Mouse (Mus musculus): Measurements from ENCODE around the gene Lins1. TPM values are rescaled to one million over a fixed set of nuclear protein-coding genes. Genes with fewer than 3 reads are reported as not detected.

Gene Lins1
- polyA plus RNA-seq, 1 experiment: 9.6 TPM

DNA sequence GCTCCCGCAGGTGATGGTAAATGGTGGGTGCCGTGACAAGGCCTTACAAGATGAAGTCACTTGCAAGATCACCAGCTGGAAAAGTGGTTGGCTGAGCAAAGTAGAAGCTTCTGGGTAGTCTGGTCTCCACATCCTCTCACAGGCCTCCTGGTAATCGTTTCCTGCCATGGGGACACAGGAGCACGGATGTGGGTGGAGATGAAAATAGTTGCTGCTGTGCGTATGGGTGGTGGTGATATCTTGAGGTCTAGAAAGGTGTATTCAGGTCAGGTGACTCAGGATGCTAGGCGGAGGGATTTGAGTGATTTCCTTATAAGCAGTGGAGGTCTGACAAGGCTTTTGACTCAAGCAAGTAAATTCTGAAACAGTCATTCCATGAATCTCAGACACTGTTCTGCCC is 35.3 kb downstream of the Lins1 start:
- no peak overlapping the region for H3K4me3 ChIP-seq (ENCODE audit: control insufficient read depth, low read depth, low read length)
- H3K27ac ChIP-seq (ENCODE audit: control insufficient read depth, insufficient read depth, low read depth, low read length): no peak overlapping the region
- H3K27me3 ChIP-seq (ENCODE audit: control insufficient read depth, insufficient read depth, low read length): no peaks in the 10 kb centered on the region
- H3K4me1 ChIP-seq (ENCODE audit: control insufficient read depth, insufficient read depth, low read length): no peaks in the 10 kb centered on the region
- TF ChIP-seq POLR2A (IDR thresholded peaks at IDR 0.05; ENCODE audit: control insufficient read depth, low read depth, low read length) (no peak), CTCF (IDR thresholded peaks at IDR 0.05; ENCODE audit: control insufficient read depth, insufficient read depth, insufficient replicate concordance, low read depth, low read length) (no peak)
- no peaks in the 10 kb centered on the region for H3K36me3 ChIP-seq (ENCODE audit: control insufficient read depth, insufficient read depth, low read length)

DNA sequence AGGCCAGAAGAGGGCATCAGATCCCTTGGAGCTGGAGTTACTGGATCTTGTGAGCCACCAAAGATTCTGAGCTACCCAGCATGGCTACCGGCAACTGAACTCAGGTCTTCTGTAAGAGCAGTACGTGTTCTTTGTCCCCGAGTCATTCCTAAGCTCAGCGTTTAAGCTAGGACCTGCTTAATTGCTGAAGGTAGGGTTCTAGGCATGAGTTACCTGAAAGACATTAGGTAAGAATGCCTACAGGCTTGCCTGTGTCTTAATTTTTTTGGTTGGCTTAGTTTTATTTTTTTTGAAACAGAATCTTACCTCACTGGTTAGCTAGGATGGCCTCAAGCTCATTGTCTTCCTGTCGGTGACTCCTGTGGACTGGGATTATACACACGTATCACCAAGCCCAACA is 38.4 kb downstream of the Lins1 start:
- Histone ChIP-seq H3K4me3 (ENCODE audit: control insufficient read depth, low read depth, low read length) (no peak overlapping the region), H3K4me1 (ENCODE audit: control insufficient read depth, insufficient read depth, low read length) (peaks cover 11% of the 10 kb centered on the region), H3K27me3 (ENCODE audit: control insufficient read depth, insufficient read depth, low read length) (no peaks in the 10 kb centered on the region), H3K36me3 (ENCODE audit: control insufficient read depth, insufficient read depth, low read length) (no peaks in the 10 kb centered on the region), H3K27ac (ENCODE audit: control insufficient read depth, insufficient read depth, low read depth, low read length) (no peak overlapping the region)
- no peak for TF ChIP-seq CTCF (IDR thresholded peaks at IDR 0.05; ENCODE audit: control insufficient read depth, insufficient read depth, insufficient replicate concordance, low read depth, low read length)
- no peak for TF ChIP-seq POLR2A (IDR thresholded peaks at IDR 0.05; ENCODE audit: control insufficient read depth, low read depth, low read length)

DNA sequence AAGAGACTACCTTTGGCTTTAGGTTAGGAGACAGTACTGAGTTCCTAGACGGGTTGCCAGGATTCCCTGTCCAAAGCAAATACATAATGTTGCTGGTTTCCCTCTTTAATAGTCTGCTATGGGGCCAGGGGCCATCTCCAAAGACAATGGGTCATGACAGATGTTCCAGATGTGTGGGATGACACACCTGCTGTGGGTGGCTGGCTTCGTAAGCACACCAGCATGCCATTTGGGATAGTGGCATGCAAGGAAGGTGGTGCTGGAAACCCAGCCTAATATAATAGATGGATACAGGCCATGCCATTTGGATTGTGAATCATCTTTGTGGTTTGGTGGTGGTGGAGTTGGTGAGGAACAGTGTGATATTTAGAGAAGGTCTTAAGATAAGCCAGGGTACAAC is 39.5 kb downstream of the Lins1 start:
- Histone ChIP-seq H3K4me1 (ENCODE audit: control insufficient read depth, insufficient read depth, low read length) (peaks cover 14% of the 10 kb centered on the region), H3K36me3 (ENCODE audit: control insufficient read depth, insufficient read depth, low read length) (no peaks in the 10 kb centered on the region), H3K4me3 (ENCODE audit: control insufficient read depth, low read depth, low read length) (no peak overlapping the region), H3K27me3 (ENCODE audit: control insufficient read depth, insufficient read depth, low read length) (no peaks in the 10 kb centered on the region), H3K27ac (ENCODE audit: control insufficient read depth, insufficient read depth, low read depth, low read length) (no peak overlapping the region)
- TF ChIP-seq POLR2A (IDR thresholded peaks at IDR 0.05; ENCODE audit: control insufficient read depth, low read depth, low read length) (no peak), CTCF (IDR thresholded peaks at IDR 0.05; ENCODE audit: control insufficient read depth, insufficient read depth, insufficient replicate concordance, low read depth, low read length) (no peak)

DNA sequence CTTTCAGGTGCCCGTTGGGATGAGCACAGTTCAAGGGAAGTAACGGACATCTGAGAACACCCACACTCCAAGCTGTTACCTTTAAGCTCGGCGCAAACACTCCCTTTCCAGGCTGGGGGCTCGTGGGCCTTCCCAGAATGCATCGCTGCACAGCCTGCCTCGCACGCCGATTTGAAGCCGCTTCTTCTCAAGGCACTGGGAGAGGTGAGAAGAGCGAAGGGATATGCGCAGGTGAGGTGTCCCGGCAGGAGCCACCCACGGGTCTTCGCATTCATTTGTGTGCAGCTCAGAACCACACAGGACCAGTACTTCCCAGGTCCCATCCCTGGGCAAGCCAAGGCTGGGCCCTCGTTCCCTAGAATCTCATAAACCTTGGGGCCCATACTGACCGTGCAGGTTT is 43.7 kb downstream of the Lins1 start:
- Histone ChIP-seq H3K4me1 (ENCODE audit: control insufficient read depth, insufficient read depth, low read length) (peaks cover 14% of the 10 kb centered on the region), H3K27ac (ENCODE audit: control insufficient read depth, insufficient read depth, low read depth, low read length) (peak overlapping the region; percentile 97), H3K36me3 (ENCODE audit: control insufficient read depth, insufficient read depth, low read length) (no peaks in the 10 kb centered on the region), H3K27me3 (ENCODE audit: control insufficient read depth, insufficient read depth, low read length) (no peaks in the 10 kb centered on the region), H3K4me3 (ENCODE audit: control insufficient read depth, low read depth, low read length) (peak overlapping the region; percentile 84)
- peak; percentile 86 for TF ChIP-seq POLR2A (IDR thresholded peaks at IDR 0.05; ENCODE audit: control insufficient read depth, low read depth, low read length)
- no peak for TF ChIP-seq CTCF (IDR thresholded peaks at IDR 0.05; ENCODE audit: control insufficient read depth, insufficient read depth, insufficient replicate concordance, low read depth, low read length)

DNA sequence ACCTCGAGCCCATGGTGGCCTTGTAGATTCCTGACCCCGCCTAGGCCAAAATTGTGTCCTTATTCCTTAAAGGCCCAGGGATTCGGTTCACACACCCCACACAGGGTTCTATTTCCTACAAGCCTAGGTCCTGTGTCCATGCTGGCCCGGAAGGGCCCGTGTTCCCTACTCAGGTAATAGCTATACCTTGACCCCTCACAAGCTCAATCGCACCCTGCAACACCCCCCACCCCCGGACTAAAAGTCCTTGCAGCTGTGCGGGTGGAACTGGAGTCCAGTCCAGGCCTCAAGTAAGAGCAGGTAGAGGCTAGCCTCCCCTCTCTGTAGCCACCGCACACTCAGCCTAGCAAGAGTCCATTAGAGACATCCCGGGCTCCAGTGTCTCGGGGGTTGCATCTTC is 44.2 kb downstream of the Lins1 start:
- H3K4me1 ChIP-seq (ENCODE audit: control insufficient read depth, insufficient read depth, low read length): peaks cover 14% of the 10 kb centered on the region
- TF ChIP-seq POLR2A (IDR thresholded peaks at IDR 0.05; ENCODE audit: control insufficient read depth, low read depth, low read length): no peak
- no peak for TF ChIP-seq CTCF (IDR thresholded peaks at IDR 0.05; ENCODE audit: control insufficient read depth, insufficient read depth, insufficient replicate concordance, low read depth, low read length)
- H3K27ac ChIP-seq (ENCODE audit: control insufficient read depth, insufficient read depth, low read depth, low read length): peak overlapping the region; percentile 97
- H3K27me3 ChIP-seq (ENCODE audit: control insufficient read depth, insufficient read depth, low read length): no peaks in the 10 kb centered on the region
- peak overlapping the region; percentile 84 for H3K4me3 ChIP-seq (ENCODE audit: control insufficient read depth, low read depth, low read length)
- no peaks in the 10 kb centered on the region for H3K36me3 ChIP-seq (ENCODE audit: control insufficient read depth, insufficient read depth, low read length)

DNA sequence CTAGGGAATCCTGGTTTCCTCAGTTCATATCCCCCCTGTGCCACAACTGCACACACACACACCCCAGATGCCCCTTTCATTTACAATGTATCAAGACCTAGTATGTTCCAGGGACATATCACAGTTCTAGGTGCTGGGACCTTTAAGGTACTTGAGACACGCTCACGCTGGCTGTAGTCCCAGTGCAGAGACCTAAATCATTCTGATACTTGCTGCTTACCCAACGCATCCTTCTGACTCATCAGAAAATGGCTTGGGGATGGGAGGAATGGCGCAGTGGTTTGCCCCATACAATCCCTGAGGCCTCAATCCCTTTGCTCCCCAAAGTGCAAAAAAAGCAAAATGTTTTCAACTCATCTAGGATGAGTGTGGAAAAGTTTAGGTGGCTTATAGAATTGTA is 44.8 kb downstream of the Lins1 start:
- Histone ChIP-seq H3K27ac (ENCODE audit: control insufficient read depth, insufficient read depth, low read depth, low read length) (no peak overlapping the region), H3K36me3 (ENCODE audit: control insufficient read depth, insufficient read depth, low read length) (no peaks in the 10 kb centered on the region), H3K27me3 (ENCODE audit: control insufficient read depth, insufficient read depth, low read length) (no peaks in the 10 kb centered on the region), H3K4me3 (ENCODE audit: control insufficient read depth, low read depth, low read length) (peak overlapping the region; percentile 84; the same call in 1 of the 2 replicates), H3K4me1 (ENCODE audit: control insufficient read depth, insufficient read depth, low read length) (peaks cover 14% of the 10 kb centered on the region)
- TF ChIP-seq POLR2A (IDR thresholded peaks at IDR 0.05; ENCODE audit: control insufficient read depth, low read depth, low read length): no peak
- no peak for TF ChIP-seq CTCF (IDR thresholded peaks at IDR 0.05; ENCODE audit: control insufficient read depth, insufficient read depth, insufficient replicate concordance, low read depth, low read length)

DNA sequence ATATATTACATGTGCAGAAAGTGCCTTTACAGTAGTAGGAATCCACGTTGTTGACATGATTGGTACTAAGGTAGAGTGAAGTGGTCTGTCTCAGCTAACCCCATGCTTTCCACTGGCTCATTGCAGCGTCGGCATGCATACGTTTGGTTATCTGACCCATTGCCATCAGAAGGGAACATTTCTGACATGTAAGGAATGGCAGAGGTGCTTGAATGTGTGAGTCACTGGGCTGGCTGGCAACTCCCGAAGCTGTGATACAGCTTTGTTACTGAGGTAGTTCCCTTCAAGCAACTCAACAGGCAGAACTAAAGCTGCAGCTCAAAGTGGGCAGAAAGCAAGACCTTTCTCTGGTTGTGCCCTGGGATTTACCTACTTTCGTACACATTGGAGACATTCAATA is 45.3 kb downstream of the Lins1 start:
- Histone ChIP-seq H3K27ac (ENCODE audit: control insufficient read depth, insufficient read depth, low read depth, low read length) (no peak overlapping the region), H3K27me3 (ENCODE audit: control insufficient read depth, insufficient read depth, low read length) (no peaks in the 10 kb centered on the region), H3K4me3 (ENCODE audit: control insufficient read depth, low read depth, low read length) (no peak overlapping the region), H3K36me3 (ENCODE audit: control insufficient read depth, insufficient read depth, low read length) (no peaks in the 10 kb centered on the region), H3K4me1 (ENCODE audit: control insufficient read depth, insufficient read depth, low read length) (peaks cover 14% of the 10 kb centered on the region)
- TF ChIP-seq POLR2A (IDR thresholded peaks at IDR 0.05; ENCODE audit: control insufficient read depth, low read depth, low read length): no peak
- no peak for TF ChIP-seq CTCF (IDR thresholded peaks at IDR 0.05; ENCODE audit: control insufficient read depth, insufficient read depth, insufficient replicate concordance, low read depth, low read length)

DNA sequence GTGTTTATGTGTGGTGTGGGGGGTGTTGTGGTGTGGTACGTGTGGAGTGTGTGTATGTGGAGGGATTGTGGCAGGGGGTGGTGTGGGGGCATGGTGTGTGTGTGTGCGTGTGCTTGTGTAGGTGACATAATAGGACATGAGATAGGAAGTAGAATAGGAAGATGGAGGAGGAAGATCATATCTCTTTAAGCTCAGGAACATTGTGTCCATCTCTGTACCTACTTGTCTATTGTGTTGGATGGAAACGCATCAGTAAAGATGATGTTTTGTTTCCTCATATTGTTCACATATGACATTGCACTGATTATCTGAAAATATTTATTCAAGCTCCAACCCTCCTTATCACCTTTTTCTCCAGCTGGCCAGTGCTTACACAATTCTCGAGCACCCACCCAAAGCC is 47.7 kb downstream of the Lins1 start:
- H3K27me3 ChIP-seq (ENCODE audit: control insufficient read depth, insufficient read depth, low read length): no peaks in the 10 kb centered on the region
- H3K36me3 ChIP-seq (ENCODE audit: control insufficient read depth, insufficient read depth, low read length): no peaks in the 10 kb centered on the region; the same call in 1 of the 2 replicates
- peaks cover 3% of the 10 kb centered on the region for H3K4me1 ChIP-seq (ENCODE audit: control insufficient read depth, insufficient read depth, low read length)
- H3K27ac ChIP-seq (ENCODE audit: control insufficient read depth, insufficient read depth, low read depth, low read length): no peak overlapping the region
- TF ChIP-seq CTCF (IDR thresholded peaks at IDR 0.05; ENCODE audit: control insufficient read depth, insufficient read depth, insufficient replicate concordance, low read depth, low read length) (no peak), POLR2A (IDR thresholded peaks at IDR 0.05; ENCODE audit: control insufficient read depth, low read depth, low read length) (no peak)
- no peak overlapping the region for H3K4me3 ChIP-seq (ENCODE audit: control insufficient read depth, low read depth, low read length)
